ENCODE assay signal across 8 mouse cellular contexts in the genomic region with DNA sequence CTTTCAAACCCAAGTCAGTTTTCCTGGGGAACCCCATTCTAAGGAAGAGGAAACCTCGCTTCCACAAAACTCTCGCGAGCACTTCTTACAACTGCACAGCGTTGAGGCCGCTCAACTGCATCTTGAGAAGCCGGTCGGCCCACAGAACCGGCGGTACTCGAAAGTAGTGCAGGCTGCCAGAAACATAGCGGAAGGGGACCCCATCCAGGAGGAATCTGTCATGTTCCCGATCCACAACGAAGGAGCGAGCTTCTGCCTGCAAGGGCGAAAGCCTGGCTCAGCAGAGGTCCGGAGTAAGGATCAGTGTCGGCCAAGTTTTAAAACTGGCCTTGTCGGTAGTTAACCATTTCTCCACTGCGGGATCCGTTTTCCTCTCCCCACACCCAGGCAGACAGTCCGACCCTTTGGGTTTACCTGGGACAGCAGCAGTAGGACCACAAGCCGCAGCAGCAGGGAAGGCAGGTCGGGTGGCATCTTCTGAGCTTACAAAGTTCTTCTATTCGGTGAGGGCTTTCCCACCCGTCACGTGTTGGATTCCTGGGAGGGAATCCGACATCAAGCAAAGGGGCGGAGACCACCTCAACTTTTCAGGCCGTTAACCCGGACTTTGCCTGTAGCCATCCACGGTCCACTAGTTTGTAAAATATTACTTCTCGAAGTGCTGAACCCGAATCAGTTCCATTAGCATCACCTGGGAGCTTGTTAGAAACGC. TPM values are rescaled to one million over a fixed set of nuclear protein-coding genes. Genes with fewer than 3 reads are reported as not detected.
DNase-seq lines count a peak whose midpoint lies in the region; ATAC-seq and TF ChIP-seq lines count a peak whose summit lies in the region.

No protein-coding gene starts in this region.

- ATAC-seq in lung, embryonic 15.5 days (ENCODE audit: borderline replicate concordance, extremely low read depth, low FRiP score, low TSS enrichment) = no peak

- H3K4me3 ChIP-seq in bone marrow macrophage, adult 2 months (ENCODE audit: insufficient read depth, low read length) = peak overlapping the region; percentile 59
- H3K4me3 ChIP-seq in heart, adult 2 months = peak overlapping the region; percentile 39
- peak overlapping the region; percentile 79 for H3K4me3 ChIP-seq in kidney, adult 2 months (ENCODE audit: insufficient read depth, low read depth, low read length)
- H3K4me3 ChIP-seq in lung, embryonic 15.5 days = peak overlapping the region; percentile 70

- H3K36me3 ChIP-seq in heart, adult 2 months (ENCODE audit: control insufficient read depth, insufficient read depth, low read length) = peaks cover 9% of the 10 kb centered on the region
- peaks cover 4% of the 10 kb centered on the region; the same call in 1 of the 2 replicates for H3K36me3 ChIP-seq in kidney, adult 2 months (ENCODE audit: control insufficient read depth, insufficient read depth, low read length)
- H3K36me3 ChIP-seq in lung, embryonic 15.5 days = peaks cover 17% of the 10 kb centered on the region; the same call in 1 of the 2 replicates

- peak overlapping the region; percentile 28 for H3K9ac ChIP-seq in heart, adult 2 months (ENCODE audit: low read depth, low read length)
- peak overlapping the region; percentile 52 for H3K9ac ChIP-seq in lung, embryonic 15.5 days

- no peak for TF ChIP-seq CTCF in bone marrow macrophage, adult 2 months (IDR thresholded peaks at IDR 0.05; ENCODE audit: low read depth, low read length)
- TF ChIP-seq CTCF in heart, adult 2 months (IDR thresholded peaks at IDR 0.05) = no peak
- TF ChIP-seq CTCF in kidney, adult 2 months (conservative IDR thresholded peaks at IDR 0.05; ENCODE audit: insufficient read depth, insufficient read length, low read depth, low read length) = no peak

- H3K9me3 ChIP-seq in lung, embryonic 15.5 days = no peaks in the 10 kb centered on the region

- H3K4me2 ChIP-seq in lung, embryonic 15.5 days = peak overlapping the region; percentile 81

- no peak overlapping the region for H3K27ac ChIP-seq in bone marrow macrophage, adult 2 months (ENCODE audit: insufficient read depth, low read depth, low read length)
- peak overlapping the region; percentile 60 for H3K27ac ChIP-seq in heart, adult 2 months
- peak overlapping the region; percentile 66 for H3K27ac ChIP-seq in kidney, adult 2 months (ENCODE audit: insufficient read depth, low read depth, low read length)
- H3K27ac ChIP-seq in lung, embryonic 15.5 days = peak overlapping the region; percentile 15; the same call in 1 of the 2 replicates

- intact Hi-C loops in gastrocnemius, postnatal 36 days (cut with DNase I) = no loop called here
- intact Hi-C loops in heart, adult 2 months (cut with DNase I) = no loop called here

- no peak for TF ChIP-seq POLR2A in bone marrow macrophage, adult 2 months (IDR thresholded peaks at IDR 0.05; ENCODE audit: borderline replicate concordance, low read depth, low read length)
- 0 out of 2 replicates have a peak, but pooled peaks have one; percentile 26 for TF ChIP-seq POLR2A in heart, adult 2 months (IDR thresholded peaks at IDR 0.05; ENCODE audit: insufficient read depth, low read depth, low read length)
- TF ChIP-seq POLR2A in kidney, adult 2 months (IDR thresholded peaks at IDR 0.05; ENCODE audit: low read depth, low read length) = peak; percentile 55

- DNase-seq in gastrocnemius, adult 18-20 months (ENCODE audit: low spot score) = peak; percentile 16
- no peak for DNase-seq in gastrocnemius, postnatal 36 days
- peak; percentile 49 to 55 for DNase-seq in heart, adult 2 months
- DNase-seq in kidney, adult 2 months = peak; percentile 95
- peak; percentile 51 for DNase-seq in ovary, postnatal 14 days (ENCODE audit: low spot score)
- DNase-seq in frontal cortex, postnatal 10 days (ENCODE audit: low spot score in 2 of 2) = no peak

- H3K4me1 ChIP-seq in bone marrow macrophage, adult 2 months (ENCODE audit: control insufficient read depth, insufficient read depth, low read length) = peaks cover 28% of the 10 kb centered on the region
- peaks cover 8% of the 10 kb centered on the region for H3K4me1 ChIP-seq in heart, adult 2 months (ENCODE audit: control insufficient read depth, insufficient read depth, low read length)
- H3K4me1 ChIP-seq in kidney, adult 2 months (ENCODE audit: control insufficient read depth, insufficient read depth, low read length) = peaks cover 20% of the 10 kb centered on the region
- peaks cover 39% of the 10 kb centered on the region for H3K4me1 ChIP-seq in lung, embryonic 15.5 days

- H3K79me2 ChIP-seq in heart, adult 2 months (replicated peaks; ENCODE audit: control insufficient read depth, insufficient read depth, low read length) = no peaks in the 10 kb centered on the region; the same call in 1 of the 2 replicates

- H3K27me3 ChIP-seq in heart, adult 2 months (ENCODE audit: control insufficient read depth, insufficient read depth, low read length) = no peaks in the 10 kb centered on the region
- H3K27me3 ChIP-seq in kidney, adult 2 months (replicated peaks; ENCODE audit: control insufficient read depth, insufficient read depth, low read length) = no peaks in the 10 kb centered on the region
- no peaks in the 10 kb centered on the region for H3K27me3 ChIP-seq in lung, embryonic 15.5 days

- WGBS in heart, adult 2 months = 16% methylated on average over 34 of the region's 34 CpGs
- WGBS in kidney, adult 2 months = 3% methylated on average over 34 of the region's 34 CpGs
- 10% methylated on average over 34 of the region's 34 CpGs for WGBS in lung, embryonic 15.5 days

- no peak for TF ChIP-seq EP300 in heart, adult 2 months (IDR thresholded peaks at IDR 0.05; ENCODE audit: insufficient read depth, low read depth, low read length)

RNA-seq across cellular contexts. Expression of a gene that starts 1.5 kb away (rescaled TPM):
- 1 to 10 TPM in 1 of 2 experiments, under 1 TPM in 1; 0.88 to 1.5 TPM for total RNA-seq in gastrocnemius, adult 18-20 months (2021)
- total RNA-seq in gastrocnemius, postnatal 36 days (2021) = 1 to 10 TPM; 2.3 to 3.0 TPM
- polyA plus RNA-seq in bone marrow macrophage, adult 2 months (2012; ENCODE audit: insufficient read depth, insufficient read length, missing spikeins) = 27.1 and 28.0 TPM in 2 replicates
- total RNA-seq in heart, adult 2 months (2021) = 1 to 10 TPM; 3.2 to 3.8 TPM
- polyA plus RNA-seq in heart, adult 2 months (2012; rRNA removed) = 4.9 and 8.5 TPM in 2 replicates
- 118 and 146 TPM in 2 replicates for polyA plus RNA-seq in kidney, adult 2 months (2012; rRNA removed)
- 16.2 and 16.6 TPM in 2 replicates for polyA plus RNA-seq in lung, embryonic 15.5 days (2015; fragmentation: Nextera tagmentation; extraction: Ambion mirVana)

RNA-seq across cellular contexts. Expression of a gene that starts 1.5 kb away (rescaled TPM):
- 10 to 100 TPM; 18.7 to 23.3 TPM for total RNA-seq in gastrocnemius, adult 18-20 months (2021)
- total RNA-seq in gastrocnemius, postnatal 36 days (2021) = 10 to 100 TPM; 19.4 to 23.1 TPM
- 41.9 and 46.0 TPM in 2 replicates for polyA plus RNA-seq in bone marrow macrophage, adult 2 months (2012; ENCODE audit: insufficient read depth, insufficient read length, missing spikeins)
- total RNA-seq in heart, adult 2 months (2021) = 10 to 100 TPM; 42.4 to 42.5 TPM
- polyA plus RNA-seq in heart, adult 2 months (2012; rRNA removed) = 68.3 and 82.0 TPM in 2 replicates
- 254 and 277 TPM in 2 replicates for polyA plus RNA-seq in kidney, adult 2 months (2012; rRNA removed)
- 136 and 137 TPM in 2 replicates for polyA plus RNA-seq in lung, embryonic 15.5 days (2015; fragmentation: Nextera tagmentation; extraction: Ambion mirVana)

RNA-seq across cellular contexts. Expression of a gene that starts 10.5 kb away (rescaled TPM):
- total RNA-seq in gastrocnemius, adult 18-20 months (2021) = 1,000 to 10,000 TPM; 1,120 to 1,226 TPM
- 100 to 1,000 TPM; 921 to 954 TPM for total RNA-seq in gastrocnemius, postnatal 36 days (2021)
- 38.7 and 47.0 TPM in 2 replicates for polyA plus RNA-seq in bone marrow macrophage, adult 2 months (2012; ENCODE audit: insufficient read depth, insufficient read length, missing spikeins)
- total RNA-seq in heart, adult 2 months (2021) = 100 to 1,000 TPM; 973 to 976 TPM
- polyA plus RNA-seq in heart, adult 2 months (2012; rRNA removed) = 781 and 842 TPM in 2 replicates
- 213 and 301 TPM in 2 replicates for polyA plus RNA-seq in kidney, adult 2 months (2012; rRNA removed)
- 35.8 and 44.9 TPM in 2 replicates for polyA plus RNA-seq in lung, embryonic 15.5 days (2015; fragmentation: Nextera tagmentation; extraction: Ambion mirVana)

RNA-seq across cellular contexts. Expression of a gene that starts 17.1 kb away (rescaled TPM):
- 100 to 1,000 TPM in 1 of 2 experiments, 10 to 100 TPM in 1; 90.4 to 115 TPM for total RNA-seq in gastrocnemius, adult 18-20 months (2021)
- total RNA-seq in gastrocnemius, postnatal 36 days (2021) = 100 to 1,000 TPM in 1 of 2 experiments, 10 to 100 TPM in 1; 96.6 to 103 TPM
- polyA plus RNA-seq in bone marrow macrophage, adult 2 months (2012; ENCODE audit: insufficient read depth, insufficient read length, missing spikeins) = 30.2 and 33.5 TPM in 2 replicates
- total RNA-seq in heart, adult 2 months (2021) = 10 to 100 TPM; 63.8 to 73.5 TPM
- 93.0 and 109 TPM in 2 replicates for polyA plus RNA-seq in heart, adult 2 months (2012; rRNA removed)
- polyA plus RNA-seq in kidney, adult 2 months (2012; rRNA removed) = 67.5 and 86.5 TPM in 2 replicates
- polyA plus RNA-seq in lung, embryonic 15.5 days (2015; fragmentation: Nextera tagmentation; extraction: Ambion mirVana) = 21.9 and 27.6 TPM in 2 replicates

RNA-seq across cellular contexts. Expression of a gene that starts 17.2 kb away (rescaled TPM):
- 1 to 10 TPM; 3.6 to 3.7 TPM for total RNA-seq in gastrocnemius, adult 18-20 months (2021)
- 1 to 10 TPM; 3.8 to 4.7 TPM for total RNA-seq in gastrocnemius, postnatal 36 days (2021)
- 19.6 and 29.7 TPM in 2 replicates for polyA plus RNA-seq in bone marrow macrophage, adult 2 months (2012; ENCODE audit: insufficient read depth, insufficient read length, missing spikeins)
- 10 to 100 TPM in 1 of 2 experiments, 1 to 10 TPM in 1; 8.7 to 11.2 TPM for total RNA-seq in heart, adult 2 months (2021)
- polyA plus RNA-seq in heart, adult 2 months (2012; rRNA removed) = 15.1 and 18.9 TPM in 2 replicates
- 14.5 and 17.0 TPM in 2 replicates for polyA plus RNA-seq in kidney, adult 2 months (2012; rRNA removed)
- polyA plus RNA-seq in lung, embryonic 15.5 days (2015; fragmentation: Nextera tagmentation; extraction: Ambion mirVana) = 21.8 and 23.2 TPM in 2 replicates

Comparison
In these comparisons a context has a peak if more than half of its experiments do, and no peak if none do; other contexts are left out.
1. DNase-seq: peak in gastrocnemius, adult 18-20 months (single experiment), heart, adult 2 months (2 of 2), kidney, adult 2 months (single experiment) and ovary, postnatal 14 days (single experiment); none in gastrocnemius, postnatal 36 days (0 of 2) and frontal cortex, postnatal 10 days (0 of 2).
2. Peak in every context shown above with its lines, with median percentiles within 50 percentile points of each other: H3K4me3 ChIP-seq.